Mouse (Mus musculus) T-cell, adult 66 days (primary cell): Measurements from ENCODE around the gene Hrc. TPM values are rescaled to one million over a fixed set of nuclear protein-coding genes. Genes with fewer than 3 reads are reported as not detected.

Experiments used
- total RNA-seq, 2 experiments: library from RNA; stranded (reverse); gene quantifications; 3 replicates in 1 of 2; 4 replicates in 1 of 2; pipeline ENCODE4 v1.2.4; 2023

Hrc gene
- total RNA-seq: not detected

GRCm38 (mm10) chr7:45335056-45335455 is at the start of gene Hrc:
Gene Hrc, plus strand, starts transcription at chr7:45335290.

GRCm38 (mm10) chr7:45333431-45333982 is 1.6 kb upstream of the Hrc start, which contains the start of gene Trpm4:
Gene Trpm4, minus strand, starts transcription at chr7:45333780.

GRCm38 (mm10) chr7:45366652-45367019 is 31.5 kb downstream of the Hrc start, which contains the start of gene Ppfia3:
Gene Ppfia3, minus strand, starts transcription at chr7:45367019.

GRCm38 (mm10) chr7:45370475-45371311 is 35.6 kb downstream of the Hrc start, which contains the start of gene Lin7b:
Gene Lin7b, minus strand, starts transcription at chr7:45370583.

Other genes with a start within 250 kb of the Hrc start
- 10 to 100 TPM; 16.3 to 23.6 TPM for gene Rcn3, start 243.1 kb upstream of the Hrc start, total RNA-seq
- 10 to 100 TPM; 28.0 to 35.1 TPM for gene Fcgrt, start 231.4 kb upstream of the Hrc start, total RNA-seq
- gene Rps11, start 210.9 kb upstream of the Hrc start, total RNA-seq: 1,000 to 10,000 TPM; 3,284 to 3,343 TPM
- 1,000 to 10,000 TPM; 5,708 to 6,154 TPM for gene Rpl13a, start 206.5 kb upstream of the Hrc start, total RNA-seq
- not detected for gene Gm45713, start 199.1 kb upstream of the Hrc start, total RNA-seq
- gene Flt3l, start 198.9 kb upstream of the Hrc start, total RNA-seq: 100 to 1,000 TPM; 236 to 250 TPM
- gene Pih1d1, start 181.0 kb upstream of the Hrc start, total RNA-seq: 10 to 100 TPM; 30.3 to 44.8 TPM
- 10 to 100 TPM; 55.0 to 58.1 TPM for gene Aldh16a1, start 180.7 kb upstream of the Hrc start, total RNA-seq
- under 1 TPM in 1 of 2 experiments, not detected in 1; 0.30 TPM for gene Slc17a7, start 171.3 kb upstream of the Hrc start, total RNA-seq
- not detected for gene Gfy, start 155.7 kb upstream of the Hrc start, total RNA-seq
- not detected for gene Pth2, start 154.3 kb upstream of the Hrc start, total RNA-seq
- gene Ccdc155, start 130.4 kb upstream of the Hrc start, total RNA-seq: not detected
- gene Dkkl1, start 123.1 kb upstream of the Hrc start, total RNA-seq: 1 to 10 TPM in 1 of 2 experiments, under 1 TPM in 1; 0.83 to 1.0 TPM
- gene Tead2, start 119.5 kb upstream of the Hrc start, total RNA-seq: not detected
- gene Cd37, start 96.2 kb upstream of the Hrc start, total RNA-seq: 100 to 1,000 TPM; 270 to 288 TPM
- gene Slc6a16, start 94.2 kb upstream of the Hrc start, total RNA-seq: not detected
- gene Slc6a21, start 57.8 kb upstream of the Hrc start, total RNA-seq: not detected
- 10 to 100 TPM; 11.4 to 15.3 TPM for gene Trpm4, start 1.5 kb upstream of the Hrc start, total RNA-seq
- gene Ppfia3, start 31.7 kb downstream of the Hrc start, total RNA-seq: under 1 TPM; 0.15 to 0.50 TPM
- 1 to 10 TPM; 3.0 to 3.6 TPM for gene Lin7b, start 35.3 kb downstream of the Hrc start, total RNA-seq
- 100 to 1,000 TPM; 682 to 709 TPM for gene Snrnp70, start 60.5 kb downstream of the Hrc start, total RNA-seq
- not detected for gene Kcna7, start 70.4 kb downstream of the Hrc start, total RNA-seq
- gene Ntf5, start 78.4 kb downstream of the Hrc start, total RNA-seq: not detected
- not detected for gene Lhb, start 85.5 kb downstream of the Hrc start, total RNA-seq
- 1 to 10 TPM; 6.5 to 6.8 TPM for gene Gys1, start 99.6 kb downstream of the Hrc start, total RNA-seq
- 10 to 100 TPM; 48.6 to 51.6 TPM for gene Ruvbl2, start 102.8 kb downstream of the Hrc start, total RNA-seq
- 100 to 1,000 TPM; 409 to 413 TPM for gene Ftl1, start 124.6 kb downstream of the Hrc start, total RNA-seq
- gene Bax, start 131.6 kb downstream of the Hrc start, total RNA-seq: 10 to 100 TPM; 79.4 to 86.6 TPM
- not detected for gene Tulp2, start 146.6 kb downstream of the Hrc start, total RNA-seq
- gene Gm45808, start 151.5 kb downstream of the Hrc start, total RNA-seq: not detected
- gene Dhdh, start 153.5 kb downstream of the Hrc start, total RNA-seq: under 1 TPM; 0.62 to 0.96 TPM
- 100 to 1,000 TPM in 1 of 2 experiments, 10 to 100 TPM in 1; 99.7 to 118 TPM for gene Nucb1, start 175.1 kb downstream of the Hrc start, total RNA-seq
- gene Ppp1r15a, start 191.0 kb downstream of the Hrc start, total RNA-seq: 100 to 1,000 TPM; 770 to 887 TPM
- 1 to 10 TPM; 1.2 to 1.4 TPM for gene Plekha4, start 191.0 kb downstream of the Hrc start, total RNA-seq
- not detected for gene Hsd17b14, start 219.6 kb downstream of the Hrc start, total RNA-seq
- 10 to 100 TPM; 38.7 to 43.5 TPM for gene Bcat2, start 234.9 kb downstream of the Hrc start, total RNA-seq